Mouse (Mus musculus) gastrocnemius, adult 18-20 months (tissue): ENCODE measurements at regions not wholly inside any gene's neighbourhood (a gene's known extent, or its start where the extent isn't known, plus 50 kb on each side); places are given as distances from the start of the nearest gene placed in this dataset.
A peak's percentile ranks its signal among the peaks of the same experiment; 100 is the strongest.

Source experiments
- DNase-seq: peaks from one replicate; pipeline ENCODE4 v3.0.0; 2021; ENCODE audit warnings: low spot score

GRCm38 (mm10) chr15:60104126-60104525 is 87.7 kb upstream of the 4933412E24Rik start:
- DNase-seq = no peak

- DNase-seq = no peak
Observed at GRCm38 (mm10) chr15:60101485-60102280, 85.3 kb upstream of the 4933412E24Rik start.

GRCm38 (mm10) chr15:60097141-60097540 is 80.7 kb upstream of the 4933412E24Rik start:
- DNase-seq = peak; percentile 13

GRCm38 (mm10) chr15:60096131-60096530 is 79.7 kb upstream of the 4933412E24Rik start:
- DNase-seq = no peak

- DNase-seq = no peak
Observed at GRCm38 (mm10) chr15:60089921-60090320, 73.5 kb upstream of the 4933412E24Rik start.

- no peak for DNase-seq
Observed at GRCm38 (mm10) chr15:60088964-60089899, 72.8 kb upstream of the 4933412E24Rik start.
